Mouse (Mus musculus): ENCODE data around the gene Cyp2s1.

DNA sequence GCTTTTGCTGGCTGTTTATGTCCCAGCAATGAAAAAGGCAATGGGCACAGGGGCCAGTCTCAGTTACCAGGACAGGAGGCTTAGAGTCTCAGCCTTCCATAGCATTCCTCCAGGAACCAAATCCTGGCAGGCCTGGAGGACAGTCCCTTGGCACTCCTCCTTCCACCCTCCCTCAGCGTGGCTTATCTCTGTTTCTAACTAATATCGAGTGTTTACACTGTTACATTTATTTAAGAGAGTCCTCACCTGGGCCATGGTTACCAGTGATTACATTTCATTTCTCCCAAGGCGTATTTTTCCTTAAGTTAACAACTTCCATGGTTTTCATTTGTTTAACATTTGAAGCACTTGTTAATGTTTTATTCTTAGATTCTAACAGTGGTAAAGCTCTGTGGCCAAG lies 28.2 kb upstream of the Cyp2s1 start:
- TF ChIP-seq GATA1 (IDR thresholded peaks at IDR 0.05; ENCODE audit: borderline replicate concordance, low read length) (no peak), FLI1 (IDR thresholded peaks at IDR 0.05; ENCODE audit: low read length) (no peak)
